Mouse (Mus musculus) small intestine, adult 10 weeks (tissue): Measurements from ENCODE around the gene Ankrd28. TPM values are rescaled to one million over a fixed set of nuclear protein-coding genes. Genes with fewer than 3 reads are reported as not detected.

Source experiments
- polyA plus RNA-seq: library from polyadenylated mRNA; stranded (reverse); fragments of 350-450 nt; fragmentation: Illumina TruSeq; extraction: RNeasy Lipid Tissue Mini Kit (QIAGEN cat#74804); gene quantifications from one replicate; pipeline ENCODE4 v1.2.3, GENCODE M21; 2014; ENCODE audit warnings: low replicate concordance

Gene Ankrd28
- polyA plus RNA-seq, result 36.7 TPM

GRCm38 (mm10) chr14:31830571-31831369 is at the start of gene Ankrd28:
Ankrd28 (minus strand) TSS chr14:31830651.

Other genes with a start within 250 kb of the Ankrd28 start
- 0.19 TPM for gene Colq, start 239.3 kb downstream of the Ankrd28 start, polyA plus RNA-seq
- not detected for gene Gm49387, start 189.8 kb downstream of the Ankrd28 start, polyA plus RNA-seq
- gene Btd, start 189.6 kb downstream of the Ankrd28 start, polyA plus RNA-seq, result 2.8 TPM
- 7.3 TPM for gene Hacl1, start 189.4 kb downstream of the Ankrd28 start, polyA plus RNA-seq
- gene Galnt15, start 198.3 kb upstream of the Ankrd28 start, polyA plus RNA-seq, result 2.9 TPM